Mouse (Mus musculus): ENCODE results near the gene Gpr158.

DNA sequence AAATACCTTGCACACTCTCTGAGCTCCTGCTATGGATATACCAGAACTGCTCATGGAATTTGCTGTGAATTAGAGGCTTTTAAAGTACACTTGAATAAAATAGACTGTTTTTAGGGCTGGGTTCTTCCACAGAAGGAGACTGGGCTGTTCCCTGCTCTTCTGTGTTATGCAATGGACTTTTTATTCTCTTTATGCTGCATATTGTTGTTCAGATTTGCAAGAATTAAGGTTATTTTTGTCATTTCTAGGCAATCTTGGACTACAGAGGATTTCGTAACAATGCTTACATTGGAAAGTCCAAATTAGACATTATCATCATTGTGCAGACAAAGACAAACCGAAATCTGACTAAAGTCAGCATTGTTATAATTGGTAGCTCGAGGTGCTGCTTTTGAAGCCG is 298.4 kb downstream of the Gpr158 start:
- TF ChIP-seq CTCF (IDR thresholded peaks at IDR 0.05; ENCODE audit: insufficient read depth, low read length) (no peak), POLR2A (IDR thresholded peaks at IDR 0.05; ENCODE audit: borderline replicate concordance, extremely low read depth, low read depth, low read length) (no peak)

Measured in lung, adult 2 months (tissue).